Mouse (Mus musculus): Measurements from ENCODE around the gene Nlrp6.
"Not testable (repeated sequence)": the region's sequence is repeated elsewhere in the genome, so short reads cannot be mapped to it uniquely, and the experiment has no call there.

Gene Nlrp6

GRCm38 (mm10) chr7:140974940-140975339 lies 54.2 kb downstream of the Nlrp6 start:
- no peak for DNase-seq (ENCODE audit: low read depth)

GRCm38 (mm10) chr7:140975465-140975864 lies 54.8 kb downstream of the Nlrp6 start:
- DNase-seq (ENCODE audit: low read depth): peak; percentile 68

- not testable (repeated sequence) for DNase-seq (ENCODE audit: low read depth)
These were observed 56.0 kb downstream of the Nlrp6 start for GRCm38 (mm10) chr7:140976720-140977119.
